Mouse (Mus musculus) layer of hippocampus, adult 9-10 months (tissue): ENCODE measurements around the gene Zar1l.
"Not testable (repeated sequence)": the region's sequence is repeated elsewhere in the genome, so short reads cannot be mapped to it uniquely, and the experiment has no call there.

Experiments used
- DNase-seq: peaks from one replicate; pipeline ENCODE4 v3.0.0; 2022; ENCODE audit warnings: low spot score

Zar1l gene

DNA sequence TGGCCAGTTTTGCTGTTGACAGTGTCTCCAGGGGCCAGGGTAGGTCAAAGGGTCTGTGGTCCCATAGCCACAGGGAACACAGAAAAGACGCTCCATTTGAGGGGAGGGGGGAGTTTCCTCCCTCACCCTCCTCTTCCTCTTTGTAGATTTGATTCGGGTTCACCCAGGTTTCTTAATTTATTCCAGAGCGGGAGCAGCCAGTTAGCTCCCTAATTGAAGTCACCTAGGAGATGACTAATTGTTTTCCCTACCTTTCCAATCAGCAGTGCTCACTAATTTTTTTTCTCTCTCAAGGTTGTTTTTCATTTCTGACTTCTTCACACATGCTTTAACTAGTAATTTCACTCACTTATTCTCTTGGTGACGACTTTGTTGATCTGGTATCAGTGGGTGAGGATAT is at the start of gene Zar1l:
Gene Zar1l, minus strand, starts transcription at position 101 of the 400 bp plus-strand sequence.
- DNase-seq = no peak

DNA sequence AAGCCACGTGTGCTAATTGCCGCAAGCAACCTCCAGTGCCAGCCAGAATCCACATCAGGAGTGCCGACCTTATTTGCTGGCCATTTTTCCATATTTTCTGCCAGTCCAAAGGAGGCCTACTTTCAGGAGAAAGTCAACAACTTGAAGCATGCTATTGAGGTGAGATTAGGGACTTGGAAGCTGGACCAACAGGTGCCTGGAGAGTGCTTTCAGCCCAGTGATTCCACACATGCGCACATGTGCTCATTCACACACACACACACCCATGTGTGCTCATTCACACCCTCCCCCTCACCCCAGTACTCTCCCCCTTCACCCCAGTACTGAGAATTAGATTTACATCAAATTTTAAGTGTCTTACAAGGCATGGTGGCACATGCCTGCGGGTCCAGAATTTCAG is 49.0 kb upstream of the Zar1l start:
- DNase-seq = no peak

DNA sequence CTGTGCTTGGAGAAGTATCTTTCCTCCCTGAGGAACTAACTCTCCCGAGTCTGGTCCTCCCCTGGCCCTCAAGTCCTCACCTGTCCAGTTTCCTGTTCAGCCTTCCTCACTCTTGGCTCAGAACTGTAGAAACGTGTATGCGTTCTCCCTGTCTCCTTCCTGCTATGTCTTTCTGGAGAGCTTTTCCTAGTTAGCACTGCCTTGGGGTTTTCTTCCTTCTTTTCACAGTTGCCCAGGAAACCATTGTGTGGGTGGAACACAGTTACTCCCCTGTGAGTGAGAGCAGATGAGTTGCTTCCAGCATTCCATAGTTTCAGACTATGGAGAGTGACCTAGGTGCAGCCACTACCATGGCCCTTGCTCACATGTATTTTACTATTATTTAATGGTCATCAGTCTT is 48.3 kb upstream of the Zar1l start:
- DNase-seq = no peak

DNA sequence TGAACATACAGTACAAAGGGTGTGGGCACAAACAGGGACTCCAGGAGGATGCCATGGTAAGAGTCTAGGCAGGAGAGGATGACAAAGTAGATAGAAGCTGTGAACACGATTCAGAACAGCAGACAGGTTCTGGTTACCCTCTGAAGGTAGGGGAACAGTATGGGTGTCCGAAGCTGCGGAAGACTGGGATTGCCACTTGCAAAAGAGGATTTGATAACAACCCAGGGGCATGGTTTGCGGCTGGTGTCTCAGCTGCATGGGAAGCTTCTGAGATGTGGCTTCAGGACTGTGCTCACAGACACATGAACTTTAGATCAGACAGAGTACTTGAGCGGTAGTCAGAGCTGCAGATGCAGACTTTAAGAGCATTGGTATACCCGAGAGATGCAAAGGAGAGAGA is 46.5 kb upstream of the Zar1l start:
- DNase-seq = no peak

DNA sequence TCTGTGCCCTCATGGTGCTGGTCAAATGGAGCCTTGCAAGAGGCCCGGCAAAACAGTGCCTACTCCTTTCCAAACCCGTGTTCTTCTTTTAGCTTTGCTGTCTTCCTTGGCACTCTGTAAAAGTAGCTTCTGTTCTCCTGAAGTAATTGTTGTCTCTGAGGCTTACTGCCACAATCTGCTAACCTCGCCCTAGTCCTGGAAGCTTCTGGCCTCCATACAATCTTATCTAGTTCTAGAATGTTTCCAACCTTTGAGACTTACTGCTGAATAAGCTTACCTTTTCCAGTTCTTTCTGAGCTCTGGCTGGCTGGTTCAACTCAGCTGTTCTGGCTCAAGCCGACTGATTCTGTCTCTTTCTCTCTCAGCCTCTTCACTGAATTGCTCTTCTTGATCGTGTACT is 43.8 kb upstream of the Zar1l start:
- DNase-seq = no peak

DNA sequence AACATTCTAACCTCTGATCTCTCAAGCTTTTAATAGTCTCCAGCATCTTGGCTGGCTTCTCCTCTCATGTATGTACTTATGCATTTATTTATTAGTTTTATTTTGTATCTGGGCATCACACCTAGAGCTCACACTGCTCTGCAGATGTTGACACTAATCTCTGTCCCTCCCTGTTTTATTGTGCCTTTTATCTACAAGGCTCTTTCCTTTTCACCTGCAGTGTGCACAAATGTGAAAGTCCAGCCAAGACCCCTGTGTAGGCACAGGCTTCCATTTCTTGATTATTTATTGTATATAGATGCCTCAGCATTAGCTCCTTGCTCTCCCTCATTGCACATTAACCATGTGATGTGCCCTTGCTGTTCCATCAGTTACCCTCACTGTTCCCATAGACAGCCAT is 43.4 kb upstream of the Zar1l start:
- DNase-seq = no peak

DNA sequence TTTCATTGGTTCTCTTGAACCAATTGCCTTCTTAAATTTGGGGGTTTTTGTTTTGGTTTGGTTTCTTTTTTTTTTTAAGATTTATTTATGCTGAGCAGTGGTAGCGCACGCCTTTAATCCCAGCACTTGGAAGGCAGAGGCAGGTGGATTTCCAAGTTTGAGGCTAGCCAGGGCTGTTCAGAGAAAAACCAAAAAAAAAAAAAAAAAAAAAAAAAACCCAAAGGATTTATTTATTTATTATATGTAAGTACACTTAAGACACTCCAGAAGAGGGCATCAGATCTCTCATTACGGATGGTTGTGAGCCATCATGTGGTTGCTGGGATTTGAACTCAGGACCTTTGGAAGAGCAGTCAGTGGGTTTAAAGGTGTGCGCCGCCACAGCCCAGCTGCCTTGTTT is 42.9 kb upstream of the Zar1l start:
- no peak for DNase-seq

DNA sequence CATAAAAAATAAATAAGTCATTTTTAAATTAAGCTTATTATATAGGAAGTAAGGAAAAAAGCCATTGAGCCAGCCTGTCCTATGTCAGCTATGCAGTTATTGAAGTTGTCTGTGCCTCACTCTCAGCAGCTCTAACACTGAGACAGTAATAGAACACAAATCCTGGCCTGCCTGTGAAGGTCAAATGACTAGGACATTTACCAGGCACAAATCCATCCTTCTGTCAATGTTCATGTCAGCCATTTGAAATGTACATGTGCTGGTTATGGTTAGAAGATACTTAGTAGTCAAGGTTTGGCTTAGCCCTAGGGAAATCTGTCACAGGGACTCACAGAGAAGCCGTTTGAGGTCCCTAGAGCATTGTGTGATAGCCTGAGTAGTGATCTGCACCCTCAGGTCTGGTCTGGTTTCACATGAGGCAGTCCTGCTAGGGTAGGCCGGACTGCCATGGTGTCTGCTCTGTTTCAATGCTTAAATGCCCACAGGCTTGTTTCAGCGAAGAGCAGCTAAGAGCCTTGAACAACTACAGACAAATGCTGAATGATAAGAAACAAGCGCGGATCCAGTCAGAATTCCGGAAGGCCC is 41.6 kb upstream of the Zar1l start:
- DNase-seq = no peak

DNA sequence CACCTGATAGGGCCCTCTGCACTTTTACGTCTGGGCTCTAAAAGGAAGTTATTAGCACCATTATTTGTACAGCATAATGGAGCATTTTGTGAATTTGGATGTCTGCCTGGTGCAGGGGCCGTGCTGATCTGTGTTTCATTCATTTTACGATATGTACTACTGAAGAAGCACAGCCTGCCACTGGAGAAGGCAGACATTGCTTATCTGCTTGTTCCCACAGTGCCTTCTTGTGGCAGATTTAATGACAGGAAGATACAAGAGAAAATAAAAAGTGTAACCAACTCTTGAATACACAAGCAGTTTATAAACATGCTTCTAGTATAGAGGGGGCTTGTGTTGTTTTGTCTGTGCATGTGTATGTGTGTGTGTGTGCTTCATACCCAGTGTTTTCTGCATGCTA is 33.7 kb upstream of the Zar1l start:
- DNase-seq = no peak

DNA sequence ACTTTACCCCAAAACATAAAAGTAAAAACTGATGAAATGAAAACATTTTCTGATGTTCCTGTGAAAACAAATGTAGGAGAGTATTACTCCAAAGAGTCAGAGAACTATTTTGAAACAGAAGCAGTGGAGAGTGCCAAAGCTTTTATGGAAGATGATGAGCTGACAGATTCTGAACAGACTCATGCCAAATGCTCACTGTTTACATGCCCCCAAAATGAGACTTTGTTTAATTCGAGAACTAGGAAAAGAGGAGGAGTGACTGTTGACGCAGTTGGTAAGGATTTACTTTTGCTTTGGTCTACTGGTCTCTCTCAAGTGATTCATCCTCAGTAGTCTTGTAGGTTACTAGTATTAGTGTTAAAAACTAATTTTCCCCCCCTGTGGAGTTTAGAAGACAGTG is 25.2 kb upstream of the Zar1l start:
- no peak for DNase-seq

DNA sequence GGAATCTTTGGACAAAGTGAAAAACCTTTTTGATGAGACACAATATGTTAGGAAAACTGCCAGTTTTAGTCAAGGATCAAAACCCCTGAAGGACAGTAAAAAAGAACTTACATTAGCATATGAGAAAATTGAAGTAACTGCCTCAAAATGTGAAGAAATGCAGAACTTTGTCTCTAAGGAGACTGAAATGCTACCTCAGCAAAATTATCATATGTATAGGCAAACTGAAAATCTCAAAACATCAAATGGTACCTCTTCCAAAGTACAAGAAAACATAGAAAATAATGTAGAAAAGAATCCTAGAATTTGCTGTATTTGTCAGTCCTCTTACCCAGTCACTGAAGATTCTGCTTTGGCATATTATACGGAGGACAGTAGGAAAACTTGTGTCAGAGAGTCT is 23.3 kb upstream of the Zar1l start:
- no peak for DNase-seq

DNA sequence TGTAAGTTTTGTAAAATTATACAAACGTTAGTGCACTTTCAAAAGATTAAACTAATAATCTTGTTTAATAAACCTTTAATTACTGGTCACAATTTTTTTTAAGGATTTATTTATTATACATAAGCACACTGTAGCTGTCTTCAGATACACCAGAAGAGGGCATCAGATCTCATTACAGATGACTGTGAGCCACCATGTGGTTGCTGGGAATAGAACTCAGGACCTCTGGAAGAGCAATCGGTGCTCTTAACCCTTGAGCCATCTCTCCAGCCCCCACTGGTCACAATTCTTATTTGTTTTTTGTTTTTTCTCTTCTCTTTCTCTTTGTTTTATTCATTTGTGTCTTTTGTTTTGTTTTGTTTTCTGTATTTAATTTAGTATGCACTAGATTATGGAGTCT is 7.3 kb upstream of the Zar1l start:
- DNase-seq = no peak

DNA sequence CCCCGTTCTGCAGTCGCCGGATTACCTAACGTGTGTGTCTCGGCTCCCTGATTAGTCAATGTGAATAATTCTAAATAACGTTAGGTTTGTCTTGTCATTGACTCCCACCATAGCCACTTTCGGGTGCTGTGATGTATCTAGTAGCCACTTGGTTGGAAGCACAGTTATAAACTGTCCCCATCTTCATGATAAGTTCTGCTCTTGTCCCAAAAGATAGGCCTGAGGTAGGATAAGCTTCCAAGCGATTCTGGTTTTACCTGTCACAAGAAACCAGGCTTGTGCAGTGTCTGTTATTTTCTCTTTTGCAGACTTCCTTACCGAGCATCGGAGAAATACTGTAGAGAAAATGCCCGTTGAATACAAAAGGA is 4.9 kb upstream of the Zar1l start:
- DNase-seq = no peak

DNA sequence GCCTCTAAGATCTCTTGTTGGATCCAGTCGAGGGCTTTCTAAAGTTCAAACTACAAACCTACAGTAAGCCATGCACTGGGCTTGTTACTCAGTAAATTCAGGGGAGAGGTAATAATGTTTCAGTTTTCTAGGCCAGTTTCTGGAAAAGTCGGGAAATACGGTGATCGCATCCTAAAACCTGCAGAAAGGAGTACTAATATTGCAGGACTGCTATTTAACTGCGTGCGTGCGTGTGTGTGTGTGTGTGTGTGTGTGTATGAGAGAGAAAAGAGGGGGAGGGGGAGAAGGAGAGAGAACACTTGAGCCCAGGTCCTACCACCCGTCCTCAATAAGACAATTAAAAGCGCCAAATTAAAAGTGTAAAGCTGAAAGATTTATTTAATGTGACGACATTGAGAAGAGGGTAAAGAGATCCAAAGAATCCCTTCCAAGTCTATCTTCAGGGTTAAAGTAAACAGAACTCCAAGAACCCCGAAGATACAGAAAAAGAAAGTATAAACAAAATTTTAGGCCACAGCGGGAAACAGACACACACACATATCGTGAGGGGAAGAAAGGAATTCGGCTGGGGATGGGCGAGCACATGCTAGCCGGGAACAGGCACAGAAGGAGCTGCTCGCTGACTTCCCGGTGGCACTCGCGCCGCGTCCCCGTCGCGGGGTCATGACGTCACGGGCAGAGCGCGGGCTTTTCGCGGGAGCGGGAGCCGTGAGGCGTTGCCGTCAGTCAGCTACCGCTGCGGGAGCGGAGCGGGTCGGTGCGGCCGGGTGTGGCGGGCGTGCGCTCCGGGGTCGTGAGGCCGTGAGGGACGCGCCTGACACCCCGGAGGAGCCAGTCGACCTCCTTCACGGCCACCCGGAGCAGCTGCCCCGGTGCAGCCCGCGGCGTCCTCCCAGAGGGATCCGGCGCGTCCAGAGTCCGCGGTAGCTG is 4.2 kb upstream of the Zar1l start, which contains the start of gene Brca2:
Gene Brca2, plus strand, starts transcription at position 694 of the 930 bp plus-strand sequence.
- peak; percentile 61 for DNase-seq

DNA sequence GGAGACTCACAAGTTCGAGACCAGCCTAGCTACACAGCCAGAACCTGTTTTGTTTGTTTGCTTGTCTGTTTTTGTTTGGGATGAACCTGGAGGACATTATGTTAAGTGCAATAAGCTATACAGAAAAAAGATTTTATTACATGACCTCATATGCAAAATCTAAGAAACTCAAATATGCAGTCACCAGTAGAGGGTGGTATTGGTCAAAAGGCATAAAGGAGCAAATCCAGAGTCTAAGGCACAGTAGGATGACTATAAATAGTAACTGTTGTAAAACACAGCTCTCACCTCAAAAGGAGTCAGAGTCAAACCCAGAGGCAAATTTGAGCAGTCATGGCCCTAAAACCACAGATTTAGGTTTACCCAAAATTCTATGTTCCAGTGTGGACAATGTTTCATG is 1.6 kb upstream of the Zar1l start:
- DNase-seq = no peak

DNA sequence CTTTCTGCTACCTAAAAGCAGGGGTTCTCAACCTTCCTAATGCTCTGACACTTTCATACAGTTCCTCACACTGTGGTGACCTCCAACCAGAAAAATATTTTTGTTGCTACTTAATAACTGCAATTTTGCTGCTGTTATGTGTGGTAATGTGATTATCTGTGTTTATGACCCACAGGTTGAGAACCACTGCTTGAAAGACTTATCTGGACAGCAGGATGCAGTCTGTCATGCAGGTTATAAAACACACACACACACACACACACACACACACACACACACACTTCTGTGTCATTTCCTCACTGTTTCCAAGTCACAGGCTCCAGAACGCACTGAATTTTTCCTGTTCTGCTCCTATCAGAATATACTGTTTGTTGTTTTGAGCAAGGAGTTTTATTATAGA is 3.9 kb downstream of the Zar1l start:
- DNase-seq = no peak

DNA sequence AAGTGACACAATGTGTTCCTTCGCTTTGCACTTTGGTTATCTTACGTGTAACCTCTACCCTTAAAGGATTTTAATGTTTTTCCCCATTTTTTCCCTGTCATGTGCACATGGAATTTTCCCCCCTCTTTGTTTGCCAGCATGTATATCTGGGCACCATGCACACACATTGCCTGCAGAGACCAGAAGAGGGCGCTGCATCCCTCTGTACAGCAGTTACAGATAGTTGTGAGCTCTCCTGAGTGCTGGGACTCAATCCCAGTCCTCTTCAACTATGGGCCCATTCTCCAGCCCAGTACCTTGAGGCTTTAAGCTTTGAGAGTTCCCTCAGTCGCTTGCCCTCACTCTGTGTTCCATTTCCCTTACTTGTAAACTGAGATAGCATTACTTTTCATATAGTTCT is 4.7 kb downstream of the Zar1l start:
- no peak for DNase-seq

DNA sequence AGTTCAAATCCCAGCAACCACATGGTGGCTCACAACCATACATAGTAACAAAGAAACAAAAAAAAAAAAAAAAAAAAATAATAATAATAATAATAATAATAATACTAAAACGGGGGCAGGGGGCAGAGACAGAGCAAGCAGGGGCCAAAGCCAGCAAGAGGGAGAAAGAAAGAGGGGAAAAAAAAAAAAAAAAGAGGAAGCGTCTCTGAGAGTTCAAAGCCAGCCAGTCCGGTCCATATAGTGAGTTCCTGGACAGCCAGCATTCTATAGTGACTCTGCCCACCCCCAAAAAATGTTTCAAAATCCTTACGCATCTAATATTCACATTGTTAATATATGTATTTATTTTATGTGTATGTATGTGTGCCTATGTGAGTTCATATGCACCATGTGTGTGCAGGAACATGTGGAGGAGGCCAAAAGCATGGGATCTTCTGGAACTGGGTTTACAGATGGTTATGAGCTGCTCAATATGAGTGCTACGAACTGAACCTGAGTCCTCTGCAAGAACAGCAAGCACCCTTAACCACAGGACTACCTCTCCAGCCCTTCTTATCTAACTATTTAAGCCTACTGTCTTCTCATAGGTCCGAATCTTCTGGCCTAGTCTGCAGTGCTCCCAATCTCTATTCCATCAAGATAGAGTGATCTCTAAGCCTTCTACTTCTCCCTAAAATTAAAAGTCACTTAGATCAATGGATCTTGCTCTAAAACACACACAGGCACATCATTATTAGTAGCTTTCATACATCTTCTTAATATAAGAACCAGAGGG is 7.3 kb downstream of the Zar1l start:
- DNase-seq = no peak

DNA sequence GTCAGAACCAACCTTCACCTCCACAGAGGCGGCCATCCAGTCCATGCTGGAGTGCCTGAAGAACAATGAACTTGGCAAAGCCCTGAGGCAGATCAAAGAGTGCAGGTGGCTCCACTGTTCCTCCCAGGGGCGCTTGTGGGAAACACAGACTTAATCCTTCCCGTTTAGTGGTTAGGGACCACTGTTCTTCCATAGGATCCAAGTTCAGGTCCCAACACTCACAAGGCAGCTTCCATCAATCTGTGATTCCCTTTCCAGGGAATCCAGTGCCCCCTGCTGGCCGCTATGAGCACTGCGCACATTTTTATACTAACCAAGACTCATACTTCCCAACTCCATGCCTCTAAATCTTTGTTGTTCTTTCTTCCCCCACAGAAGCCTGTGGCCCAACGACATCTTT is 22.2 kb downstream of the Zar1l start:
- no peak for DNase-seq

DNA sequence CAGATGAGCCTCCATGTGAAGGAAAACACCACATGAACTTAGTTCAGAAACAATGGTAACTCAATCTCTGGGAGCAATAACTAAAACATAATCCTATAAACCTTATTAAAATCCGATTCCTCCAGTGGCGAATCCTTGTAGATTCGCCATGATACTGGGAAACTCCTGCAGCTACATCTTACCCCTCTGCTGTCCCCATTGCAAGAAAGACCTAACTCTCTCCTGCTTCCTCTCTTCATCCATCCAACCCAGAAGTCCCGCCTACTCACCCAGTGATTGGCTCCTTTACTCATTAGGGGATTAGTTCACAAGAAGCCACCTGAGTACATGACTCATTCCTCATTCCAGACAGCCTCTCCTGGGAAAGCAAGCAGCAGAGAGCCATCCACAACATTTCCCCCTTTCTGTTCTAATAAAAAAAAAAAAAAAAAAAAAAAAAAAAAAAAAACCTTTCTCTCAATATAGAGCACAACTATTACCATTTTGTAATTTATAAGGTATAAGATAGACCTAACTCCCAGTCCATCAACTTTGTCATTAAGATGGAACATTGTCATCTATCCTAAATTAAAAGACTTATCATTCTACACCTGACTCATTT is 26.3 kb downstream of the Zar1l start:
- not testable (repeated sequence) for DNase-seq

DNA sequence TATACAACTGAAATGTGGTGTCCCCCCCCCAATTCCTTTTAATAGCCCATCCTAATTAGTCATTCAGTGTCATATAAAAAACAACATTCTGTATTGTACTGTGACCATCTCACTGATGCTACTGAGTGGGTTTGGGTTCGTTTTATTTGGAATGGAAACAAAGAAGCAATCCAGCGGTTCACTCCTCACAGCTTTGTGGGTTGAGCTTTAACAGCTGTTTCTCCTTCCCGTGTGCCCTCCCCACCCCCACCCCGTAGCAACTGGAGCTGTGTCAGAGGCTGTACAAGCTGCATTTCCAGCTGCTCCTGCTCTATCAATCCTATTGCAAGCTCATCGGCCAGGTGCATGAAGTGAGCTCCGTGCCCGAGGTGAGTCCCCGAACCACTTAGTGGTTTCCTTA is 27.1 kb downstream of the Zar1l start:
- no peak for DNase-seq

DNA sequence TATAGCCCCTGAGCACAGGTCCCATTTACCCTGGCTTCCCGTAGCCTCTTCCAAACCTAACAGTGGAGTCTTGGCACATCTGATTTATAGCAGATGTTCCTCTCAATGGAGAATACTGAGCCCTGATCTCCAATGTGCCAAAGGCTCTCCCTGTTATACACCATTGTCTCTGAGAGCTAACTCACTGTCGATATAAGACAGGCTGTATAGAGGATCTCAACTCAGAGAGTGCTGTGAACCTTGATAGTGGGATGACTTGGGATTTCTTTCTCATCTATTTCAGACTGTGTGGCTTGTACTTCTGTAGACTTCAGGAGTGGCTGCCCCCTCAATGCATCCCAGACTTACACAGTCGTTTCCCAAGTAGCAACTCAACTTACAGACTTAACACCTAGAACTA is 27.7 kb downstream of the Zar1l start:
- DNase-seq = no peak

DNA sequence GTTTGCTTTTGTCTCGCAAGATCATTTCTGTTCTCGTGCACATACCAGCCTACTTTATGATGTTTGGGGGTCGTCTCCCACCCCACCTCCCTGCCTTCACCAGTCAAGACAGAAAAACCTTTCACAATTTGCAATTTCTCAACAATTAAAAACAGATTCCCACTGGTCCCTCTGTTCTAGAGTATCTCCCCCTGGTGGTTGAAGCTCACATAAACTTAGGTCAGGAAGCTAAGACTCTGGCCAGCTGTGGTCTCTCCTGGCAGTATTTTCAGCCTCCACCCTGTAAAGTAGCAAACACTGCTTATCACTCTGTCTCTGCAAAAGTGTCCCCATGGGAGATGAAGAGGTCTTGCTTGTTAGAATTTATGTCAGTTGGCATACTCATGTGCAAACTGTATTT is 32.8 kb downstream of the Zar1l start:
- no peak for DNase-seq
